Mouse (Mus musculus) right cerebral cortex, postnatal 10 days (tissue): ENCODE results near the gene Map3k3.

Experiments used
- DNase-seq, 2 experiments: peaks; one replicate each; pipeline ENCODE4 v3.0.0; 2021; ENCODE audit warnings: low spot score in 2 of 2

Gene Map3k3

DNA sequence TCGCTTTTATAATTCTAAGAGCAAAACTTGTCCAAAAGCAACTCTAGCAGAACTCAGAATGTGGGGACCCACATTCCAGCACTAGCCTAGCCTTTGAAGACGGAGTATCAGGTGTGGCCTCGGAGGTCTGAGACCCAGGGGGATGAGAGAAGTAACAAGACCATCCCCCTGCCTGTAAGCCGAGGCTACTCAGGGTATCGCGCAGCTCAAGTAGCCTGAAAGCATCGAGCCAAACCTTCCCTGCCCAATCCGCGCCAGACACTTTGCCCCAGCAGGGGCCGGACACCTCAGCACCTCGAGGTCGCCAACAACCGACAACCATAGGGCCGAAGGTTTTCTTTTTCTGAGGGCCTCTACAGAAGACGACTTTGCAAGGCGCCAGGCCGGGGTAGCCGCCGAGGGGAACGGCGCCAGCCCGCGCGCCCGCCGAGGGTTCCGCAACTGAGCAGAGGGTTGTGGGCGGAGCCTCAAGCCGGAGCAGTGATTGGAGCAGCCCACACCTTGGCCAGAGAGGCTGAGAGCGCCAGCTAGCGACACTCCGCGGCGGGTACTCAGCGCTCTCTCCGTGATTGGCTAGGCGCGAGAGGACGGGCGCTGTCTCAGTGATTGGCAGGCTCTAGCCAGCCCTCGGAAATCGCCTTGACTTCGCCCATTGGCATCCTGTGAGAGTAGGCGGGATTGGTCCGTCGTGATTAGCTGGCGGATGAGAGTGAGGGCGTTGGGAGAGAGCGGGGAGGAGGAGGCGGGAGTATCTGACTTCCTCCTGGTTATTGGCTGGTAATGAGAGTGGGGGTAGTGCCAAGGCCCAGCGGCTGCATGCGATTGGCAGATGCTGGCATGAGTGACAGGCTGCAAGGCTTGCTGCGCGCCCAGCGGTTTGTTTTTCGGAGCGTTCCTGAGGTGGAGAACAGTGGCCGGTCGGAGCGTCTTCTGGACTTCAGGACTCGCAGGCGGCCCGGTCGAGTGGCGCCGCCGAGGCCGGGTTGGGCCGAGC lies at the start of gene Map3k3:
Gene Map3k3 (plus strand): TSS at position 906 of the 994 bp plus-strand sequence.
- DNase-seq = peak; percentile 100

DNA sequence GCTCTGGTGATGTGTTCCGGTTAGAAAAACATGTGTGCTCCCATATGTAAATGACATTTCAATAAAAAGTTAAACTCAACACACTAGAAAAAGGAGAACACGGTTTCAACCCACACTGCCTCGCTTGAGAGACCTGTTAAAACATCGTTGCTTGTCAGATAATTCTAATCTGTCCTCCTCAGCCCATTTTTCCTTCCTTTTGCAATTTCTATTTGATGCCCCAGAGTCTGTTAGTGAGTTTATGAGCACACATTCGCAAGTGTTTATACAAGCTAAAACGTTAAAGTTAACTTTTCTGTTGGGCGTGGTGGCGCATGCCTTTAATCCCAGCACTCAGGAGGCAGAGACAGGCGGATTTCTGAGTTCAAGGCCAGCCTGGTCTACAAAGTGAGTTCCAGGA lies 49.4 kb upstream of the Map3k3 start:
- no peak for DNase-seq

DNA sequence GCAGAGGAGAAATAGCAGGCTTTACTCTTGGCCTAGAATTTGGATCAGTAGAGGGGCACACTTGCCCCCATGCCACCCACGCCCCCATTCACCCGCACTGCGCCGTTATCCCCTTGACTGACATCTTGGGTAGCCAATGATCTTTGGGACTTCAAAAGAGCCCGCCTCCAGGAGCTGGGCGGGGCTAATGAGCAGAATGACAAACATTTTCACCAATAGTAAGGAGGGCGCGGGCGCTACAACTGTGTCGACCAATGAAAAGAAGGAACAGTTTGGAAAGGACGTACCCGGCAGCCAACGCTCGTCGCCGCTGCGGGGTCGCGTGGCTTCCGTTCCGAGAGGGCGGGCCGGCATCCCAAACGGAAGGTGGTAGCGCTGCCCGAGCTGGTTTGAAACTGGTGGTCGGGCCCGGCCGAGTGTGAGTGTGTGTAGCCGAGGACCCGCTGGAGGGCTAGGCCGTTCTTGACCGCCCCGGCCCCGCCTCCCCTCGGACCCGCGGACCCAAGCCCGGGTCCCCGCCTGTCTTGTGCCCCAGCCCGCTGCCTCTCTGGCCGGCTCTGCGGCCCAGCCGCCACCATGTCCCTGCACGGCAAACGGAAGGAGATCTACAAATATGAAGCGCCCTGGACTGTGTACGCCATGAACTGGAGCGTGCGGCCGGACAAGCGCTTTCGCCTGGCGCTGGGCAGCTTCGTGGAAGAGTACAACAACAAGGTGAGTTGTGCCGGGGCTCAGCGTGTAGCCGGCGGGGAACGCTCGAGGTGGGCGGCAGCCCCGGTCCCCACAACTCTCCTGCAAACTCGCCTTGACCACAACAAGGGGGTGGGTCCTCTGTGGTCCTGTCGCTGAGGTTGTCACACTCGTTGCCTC lies 47.6 kb upstream of the Map3k3 start, which contains the start of gene Dcaf7:
Gene Dcaf7 (plus strand): TSS at position 325 of the 870 bp plus-strand sequence.
- peak; percentile 99 for DNase-seq

DNA sequence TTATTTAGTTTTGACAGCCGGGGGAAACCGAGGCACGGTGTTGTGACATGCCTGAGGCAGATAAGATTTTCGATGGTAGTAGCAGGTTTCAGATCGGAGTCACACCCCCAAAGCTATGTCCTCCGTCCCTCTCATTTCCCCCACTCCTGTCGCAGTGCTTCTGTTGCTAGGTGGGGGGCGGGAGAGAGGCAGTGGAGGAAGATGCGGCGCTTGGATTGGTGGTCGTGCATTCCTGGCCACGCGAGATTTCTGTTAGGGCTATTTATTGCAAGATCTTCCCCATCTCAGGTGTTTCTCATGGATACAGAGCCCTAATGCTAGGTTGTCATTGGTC lies 47.0 kb upstream of the Map3k3 start:
- peak; percentile 92 to 97 for DNase-seq

DNA sequence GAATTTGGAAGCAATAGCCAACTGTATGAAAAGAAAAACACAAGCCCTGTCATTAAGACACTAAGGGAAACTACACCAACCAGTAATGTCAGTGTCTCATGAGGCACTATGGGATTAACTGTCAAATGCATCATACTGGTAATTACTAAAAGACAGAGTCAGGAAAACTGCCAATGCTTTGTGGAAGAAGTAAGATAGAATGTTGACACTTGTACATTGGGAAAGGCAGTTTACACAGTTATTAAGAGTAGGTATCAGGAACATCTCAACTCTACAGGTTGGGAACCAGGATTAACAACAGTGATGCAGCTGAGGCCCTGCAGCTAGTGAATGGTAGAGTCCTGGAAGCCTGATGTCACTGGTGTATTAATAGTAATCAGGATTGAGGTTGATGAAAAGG lies 40.1 kb upstream of the Map3k3 start:
- no peak for DNase-seq

DNA sequence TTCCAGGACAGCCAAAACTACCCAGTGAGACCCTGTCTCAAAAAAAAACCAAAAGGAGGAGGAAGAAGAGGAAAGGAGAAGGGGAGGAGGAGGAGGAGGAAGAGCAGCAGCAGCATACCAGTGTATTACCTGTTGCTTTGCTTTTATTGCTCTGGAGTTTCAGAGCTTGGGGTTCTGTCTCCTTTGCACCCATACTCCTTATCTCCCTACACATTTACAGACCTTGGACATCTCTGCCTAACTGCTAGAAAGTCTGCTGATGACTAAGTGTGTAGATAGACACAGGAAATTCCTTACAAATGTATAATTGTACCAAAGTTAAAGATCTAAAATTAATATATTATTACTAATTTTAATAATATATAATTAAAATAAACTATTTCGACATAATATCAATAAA lies 39.2 kb upstream of the Map3k3 start:
- DNase-seq = no peak

DNA sequence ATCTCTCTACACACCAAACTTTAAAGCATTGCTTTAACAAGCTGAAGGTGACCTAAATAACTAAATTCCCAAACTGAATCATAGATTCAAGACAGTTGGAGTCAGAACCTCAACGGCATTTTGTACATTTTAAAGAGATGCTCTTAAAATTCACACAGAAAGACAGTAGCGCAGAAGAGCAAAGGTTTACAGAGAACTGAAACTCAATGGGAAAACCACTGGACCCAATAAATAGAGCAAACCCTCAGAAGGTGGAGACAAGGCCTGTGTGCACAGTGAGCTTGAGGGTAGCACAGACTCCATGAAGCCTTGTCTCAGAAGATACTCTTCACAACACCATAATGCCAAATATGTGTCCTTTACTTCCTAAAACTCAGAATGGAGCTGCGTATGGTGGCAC lies 38.6 kb upstream of the Map3k3 start:
- no peak for DNase-seq

DNA sequence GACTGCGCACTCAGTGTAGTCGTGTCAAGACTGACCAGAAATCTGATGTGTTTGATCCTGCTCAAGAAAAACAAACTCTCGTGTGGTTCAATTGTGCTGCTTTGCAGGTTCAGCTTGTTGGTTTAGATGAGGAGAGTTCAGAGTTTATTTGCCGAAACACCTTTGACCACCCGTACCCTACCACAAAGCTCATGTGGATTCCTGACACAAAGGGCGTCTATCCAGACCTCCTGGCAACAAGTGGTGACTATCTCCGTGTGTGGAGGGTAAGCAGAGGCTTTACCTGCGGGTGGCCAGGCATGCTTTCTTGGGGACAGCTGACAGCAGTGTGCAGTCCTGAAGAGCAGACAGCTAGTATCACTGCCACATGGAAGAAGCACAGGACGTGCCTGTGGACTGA lies 37.8 kb upstream of the Map3k3 start:
- no peak for DNase-seq

DNA sequence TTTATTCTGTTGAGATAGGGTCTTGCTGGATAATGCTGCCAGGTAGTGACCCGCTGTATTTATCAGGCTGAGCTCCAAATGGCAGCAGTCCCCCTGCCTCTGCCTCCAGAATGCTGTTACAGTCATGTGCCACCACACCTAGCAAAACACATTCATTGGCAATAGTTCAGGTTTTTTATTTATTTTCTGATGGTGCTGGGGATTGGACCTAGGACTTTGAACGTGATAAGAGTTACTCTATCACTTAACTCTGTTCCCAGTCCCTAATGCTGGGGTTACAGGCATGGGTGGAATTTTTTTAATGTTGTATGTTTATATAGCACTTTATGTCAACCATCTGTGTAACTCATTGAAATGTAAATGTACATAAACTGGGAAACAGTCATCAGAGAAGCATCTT lies 30.5 kb upstream of the Map3k3 start:
- no peak for DNase-seq

DNA sequence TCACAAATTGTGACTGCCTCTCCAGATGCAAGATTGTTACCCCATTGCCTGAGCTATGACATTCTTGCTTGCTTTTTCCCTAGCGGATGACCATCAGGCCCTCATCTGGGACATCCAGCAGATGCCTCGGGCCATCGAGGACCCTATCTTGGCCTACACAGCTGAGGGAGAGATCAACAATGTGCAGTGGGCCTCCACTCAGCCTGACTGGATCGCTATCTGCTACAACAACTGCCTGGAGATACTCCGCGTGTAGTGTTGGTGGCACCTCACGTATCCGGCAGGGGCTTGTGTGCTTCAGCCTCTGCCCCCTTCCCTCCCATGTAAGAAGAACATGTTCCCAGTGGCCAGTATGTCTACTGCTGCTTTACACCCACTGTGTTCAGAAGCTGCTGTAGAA lies 29.8 kb upstream of the Map3k3 start:
- DNase-seq = no peak

DNA sequence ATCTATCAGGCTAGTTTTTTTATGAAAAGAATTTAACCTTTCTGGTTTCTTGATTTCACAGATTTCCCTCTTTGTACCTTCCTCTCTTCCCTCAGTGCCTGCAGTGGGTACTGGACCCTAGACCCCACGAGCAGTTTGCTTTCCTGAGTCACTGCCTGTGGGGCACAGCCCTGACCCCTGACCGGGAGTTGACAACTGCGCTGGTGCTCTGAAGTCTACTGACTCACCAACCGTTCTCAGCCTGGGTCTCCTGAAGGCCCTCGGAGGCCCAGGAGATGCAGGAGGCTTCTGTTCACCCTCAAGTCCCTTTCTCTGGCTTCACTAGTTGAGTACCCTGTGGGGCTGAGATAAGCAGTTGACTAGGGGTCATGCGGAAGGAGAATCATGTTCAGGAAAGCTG lies 29.1 kb upstream of the Map3k3 start:
- DNase-seq = no peak

DNA sequence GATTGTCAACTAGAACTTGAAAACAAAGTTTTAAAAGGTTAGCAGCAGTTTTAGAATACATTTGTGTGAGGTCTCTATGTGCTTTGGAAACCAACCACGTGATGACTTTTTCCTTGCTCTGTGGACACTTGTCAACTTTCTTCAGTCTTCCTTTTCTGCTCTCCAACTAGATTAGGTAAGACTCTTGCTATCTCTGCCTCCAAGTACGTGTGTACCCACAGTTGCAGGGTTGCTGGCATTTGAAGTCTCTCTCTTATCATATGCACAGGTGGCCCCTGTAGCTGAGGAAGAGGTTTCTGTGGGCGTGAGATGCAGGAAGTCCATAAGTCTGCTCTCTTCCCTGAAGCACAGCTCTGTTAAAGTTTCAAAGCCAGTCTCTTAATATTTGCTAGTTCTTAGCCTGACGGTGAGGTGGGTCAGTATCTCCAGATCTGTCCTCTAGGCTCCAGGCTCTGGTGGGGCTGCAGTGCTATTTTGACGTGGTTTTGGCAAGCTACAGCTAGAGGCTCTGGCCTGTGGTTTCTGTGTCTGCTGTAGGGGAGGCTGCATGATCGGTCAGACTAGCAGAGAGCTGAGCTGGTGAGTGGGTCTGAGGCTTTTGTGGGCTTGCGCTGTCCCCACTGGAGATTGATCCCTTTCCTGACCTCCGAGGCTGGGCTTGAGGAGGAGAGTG lies 27.5 kb upstream of the Map3k3 start:
- no peak for DNase-seq

DNA sequence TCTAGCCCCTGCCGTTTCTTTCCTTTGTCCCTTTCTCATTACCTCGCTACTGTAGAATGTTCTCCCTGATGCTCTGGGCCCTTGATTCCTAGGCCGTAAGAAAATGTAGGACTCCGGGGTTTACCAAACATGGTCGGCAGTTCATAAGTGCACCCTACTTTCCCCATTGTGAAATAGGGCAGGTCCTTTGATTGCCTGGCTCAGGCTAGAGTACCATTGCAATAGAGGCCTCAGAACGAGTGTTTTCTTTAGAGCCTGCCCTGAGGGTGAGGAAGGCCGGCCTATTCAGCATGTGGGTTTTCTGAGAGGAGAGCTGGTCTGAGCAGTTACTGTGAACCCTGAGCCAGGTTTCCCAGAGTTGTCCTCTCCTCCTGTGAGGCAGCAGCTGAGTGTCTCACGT lies 26.4 kb upstream of the Map3k3 start:
- DNase-seq = no peak

DNA sequence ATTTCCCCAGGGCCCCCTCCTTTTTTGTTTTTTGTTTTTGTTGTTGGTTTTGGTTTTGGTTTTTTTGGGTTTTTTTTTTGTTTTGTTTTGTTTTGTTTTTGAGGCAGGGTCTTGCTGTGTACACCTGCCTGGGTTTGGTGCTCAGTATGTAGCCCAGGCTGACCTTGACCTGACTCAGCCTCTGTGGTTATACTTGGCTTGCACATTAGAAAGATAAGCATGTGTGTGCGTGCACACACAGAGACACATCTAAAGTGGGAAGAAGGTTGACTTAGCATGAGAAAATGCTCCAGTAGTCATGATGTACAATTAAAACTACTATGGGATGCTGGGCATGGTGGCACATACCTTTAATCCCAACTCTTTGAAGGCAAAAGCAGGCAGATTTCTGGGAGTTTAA lies 23.9 kb upstream of the Map3k3 start:
- no peak for DNase-seq

DNA sequence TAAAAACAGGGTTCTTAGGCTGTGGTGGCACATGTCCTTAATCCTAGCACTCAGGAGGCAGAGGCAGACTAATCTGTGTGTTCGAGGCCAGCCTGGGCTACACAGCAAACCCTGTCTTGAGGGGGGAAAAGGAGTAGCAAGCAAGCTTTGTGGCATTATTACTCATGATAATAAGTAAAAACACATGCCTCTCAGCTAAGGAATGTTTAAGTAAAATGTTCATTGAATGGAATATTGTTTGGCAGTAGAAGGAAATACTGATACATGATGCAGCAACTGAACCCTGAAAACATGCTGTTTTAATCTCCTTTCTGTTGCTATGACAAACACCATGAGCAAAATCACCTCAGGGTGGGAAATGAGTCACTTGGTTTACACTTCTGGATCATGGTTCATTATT lies 23.1 kb upstream of the Map3k3 start:
- no peak for DNase-seq

DNA sequence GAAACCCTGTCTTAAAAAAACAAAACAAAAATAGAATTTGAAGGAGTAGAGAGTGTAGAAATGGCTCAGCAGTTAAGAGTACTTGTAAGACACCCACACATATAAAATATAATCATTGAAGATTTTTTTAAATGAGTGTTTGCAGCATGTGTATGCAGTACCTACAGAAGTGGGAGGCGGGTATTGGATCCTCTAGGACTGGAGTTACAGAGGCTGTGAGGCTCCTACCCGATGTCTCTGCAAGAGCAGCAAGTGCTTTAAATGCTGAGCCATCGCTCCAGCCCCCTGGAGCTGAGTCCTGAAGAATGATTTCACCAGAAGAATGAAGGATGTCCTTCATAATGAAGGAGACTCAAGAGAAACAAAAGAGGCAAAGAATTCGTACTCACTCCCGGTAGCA lies 20.7 kb upstream of the Map3k3 start:
- DNase-seq = no peak

DNA sequence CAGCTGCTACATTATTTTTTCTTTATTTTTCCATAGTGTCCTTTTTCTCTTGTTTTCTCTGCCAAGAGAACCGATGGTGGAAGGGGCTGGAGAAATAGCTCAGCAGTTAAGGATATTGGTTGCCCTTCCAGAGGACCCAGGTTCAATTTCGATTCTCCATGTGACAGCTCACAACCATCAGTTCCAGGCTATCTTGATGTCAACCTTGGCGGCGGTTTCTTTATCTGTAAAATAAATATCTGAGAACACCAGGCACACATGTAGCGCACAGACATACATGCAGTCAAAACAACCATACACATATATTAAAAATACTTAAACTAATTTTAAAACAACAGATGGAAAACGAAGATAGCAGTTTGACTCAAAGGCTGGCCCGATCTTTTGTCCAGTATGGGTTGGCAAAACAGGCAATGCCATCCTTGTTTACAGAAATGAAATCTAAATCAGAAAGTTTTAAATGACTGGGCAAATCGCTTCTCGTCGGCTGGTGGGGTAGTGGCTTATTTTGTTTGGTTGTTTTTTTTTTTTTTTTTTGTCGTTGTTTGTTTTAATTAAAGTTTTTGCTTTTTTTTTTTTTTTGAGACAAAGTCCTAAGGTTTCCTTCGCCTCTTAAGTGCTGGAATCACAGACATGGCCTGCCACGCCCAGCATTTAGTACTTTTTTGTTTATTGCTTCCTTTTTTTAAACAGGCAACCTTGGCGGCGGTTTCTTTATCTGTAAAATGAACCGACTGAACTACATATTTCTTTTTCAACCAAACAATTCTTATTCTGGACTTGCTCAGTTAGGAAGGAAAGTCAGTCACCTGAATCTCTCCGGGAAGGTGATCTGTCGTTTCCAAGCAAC lies 19.1 kb upstream of the Map3k3 start:
- DNase-seq = no peak

DNA sequence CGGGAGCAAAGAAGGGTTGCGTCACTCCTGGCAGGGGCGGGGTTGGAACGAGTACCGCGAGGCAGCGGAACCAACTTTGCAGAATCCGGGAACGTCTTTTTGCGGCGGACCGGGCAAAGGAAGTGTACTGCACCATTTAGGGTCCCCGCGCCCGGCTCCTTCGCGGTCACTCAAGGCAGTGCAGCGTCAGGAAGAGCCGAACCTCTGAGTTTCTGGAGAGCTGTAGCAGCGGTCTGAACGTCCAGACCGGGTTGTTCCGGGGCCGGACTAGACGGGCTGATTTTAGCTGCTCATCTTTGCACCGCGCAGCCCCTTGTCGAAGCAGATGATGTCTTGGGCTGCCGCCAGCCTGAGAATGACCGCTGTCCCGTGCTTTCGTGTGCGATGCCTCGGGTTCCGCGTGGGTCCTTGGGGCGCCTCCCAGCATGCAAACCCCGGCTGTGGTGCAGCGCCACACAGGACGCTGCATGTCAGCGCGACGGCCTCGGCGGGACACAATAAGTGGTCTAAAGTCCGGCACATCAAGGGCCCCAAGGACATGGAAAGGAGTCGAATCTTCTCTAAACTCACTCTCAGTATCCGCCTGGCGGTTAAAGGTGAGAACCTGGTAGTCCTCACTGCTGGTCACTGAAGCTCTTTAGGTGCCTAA lies 18.4 kb upstream of the Map3k3 start, which contains the start of gene Taco1:
Gene Taco1 (plus strand): TSS at position 139 of the 649 bp plus-strand sequence.
- DNase-seq = peak; percentile 97 to 98

DNA sequence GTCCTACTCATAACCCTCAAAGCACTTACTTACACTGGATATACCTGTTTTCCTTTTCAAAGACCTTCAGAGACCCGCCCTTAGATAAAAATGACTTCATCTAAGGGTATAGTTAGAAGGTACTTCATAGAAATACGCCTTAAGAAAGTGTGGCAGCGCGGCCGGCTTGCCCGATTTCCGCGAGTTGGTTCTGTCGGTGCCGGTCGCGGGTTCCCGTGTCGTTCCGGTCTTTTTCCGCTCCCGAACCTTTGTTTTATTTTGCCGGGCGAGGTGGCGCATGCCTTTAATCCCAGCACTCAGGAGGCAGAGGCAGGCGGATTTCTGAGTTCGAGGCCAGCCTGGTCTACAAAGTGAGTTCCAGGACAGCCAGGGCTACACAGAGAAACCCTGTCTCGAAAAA lies 17.8 kb upstream of the Map3k3 start:
- peak in 1 of 2 experiments; percentile 70 for DNase-seq

DNA sequence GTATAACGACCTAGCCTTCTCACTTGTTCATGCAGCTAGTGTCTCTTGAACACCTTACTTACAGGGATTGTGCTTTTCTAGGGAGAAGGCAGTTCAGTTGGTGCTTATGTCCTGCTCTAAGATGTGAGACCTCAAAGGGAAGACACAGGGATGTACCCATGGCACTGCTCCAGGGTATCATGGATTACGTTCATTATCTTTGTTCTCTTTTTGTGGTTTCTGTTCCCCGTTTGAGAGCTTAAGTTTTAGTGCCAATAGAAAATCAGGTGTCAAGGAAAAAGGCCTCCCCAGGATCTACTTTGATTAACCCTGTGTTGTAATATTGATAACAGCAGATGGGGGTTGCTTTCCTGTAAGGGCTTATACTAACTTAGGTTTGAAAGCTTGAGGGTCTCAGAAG lies 10.6 kb upstream of the Map3k3 start:
- no peak for DNase-seq

DNA sequence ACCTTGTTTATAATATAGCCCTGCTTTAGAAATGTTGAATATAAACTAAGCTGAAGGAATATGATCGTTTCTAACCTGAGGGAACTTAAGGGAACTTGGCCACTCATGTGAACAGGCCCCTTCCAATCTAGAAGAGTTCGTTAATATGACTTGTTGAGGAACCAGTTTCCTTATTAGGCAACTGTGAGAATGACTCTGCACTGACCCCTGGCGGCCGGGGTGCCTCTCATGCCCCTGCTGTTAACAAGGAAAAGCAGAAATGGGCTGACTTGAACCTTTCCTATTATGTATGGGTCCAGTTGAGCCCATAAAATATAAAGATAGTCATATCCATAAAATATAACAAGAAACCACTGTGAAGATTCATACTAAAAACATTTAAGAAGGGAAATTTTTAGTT lies 8.1 kb upstream of the Map3k3 start:
- peak in 1 of 2 experiments; percentile 70 for DNase-seq
